Mouse (Mus musculus): ENCODE measurements around the gene Cd302. TPM values are rescaled to one million over a fixed set of nuclear protein-coding genes. Genes with fewer than 3 reads are reported as not detected.

Gene Cd302
- total and polyA plus RNA-seq, 2 experiments from 2014 or later, result 6.1 to 16.8 TPM

- DNase-seq (ENCODE audit: low spot score) (no peak), ATAC-seq (ENCODE audit: low FRiP score) (no peak)
- H3K27ac ChIP-seq (ENCODE audit: low read depth, low read length), result no peak overlapping the region
- H3K9me3 ChIP-seq (ENCODE audit: low read length), result no peaks in the 10 kb centered on the region
- H3K4me3 ChIP-seq (ENCODE audit: low read depth, low read length), result no peak overlapping the region
- no peaks in the 10 kb centered on the region for H3K36me3 ChIP-seq (ENCODE audit: insufficient read depth, low read length)
- no peak overlapping the region for H3K9ac ChIP-seq (replicated peaks; ENCODE audit: low read length, poor library complexity, severe bottlenecking)
- TF ChIP-seq CTCF (IDR thresholded peaks at IDR 0.05), result no peak
- H3K27me3 ChIP-seq (ENCODE audit: insufficient read depth, low read length), result no peaks in the 10 kb centered on the region
- H3K4me1 ChIP-seq (ENCODE audit: insufficient read depth, low read length), result no peaks in the 10 kb centered on the region
- H3K4me2 ChIP-seq (ENCODE audit: low read depth, low read length, poor library complexity, severe bottlenecking), result no peak overlapping the region
- WGBS, result 73% methylated on average over 1 of the region's 1 CpGs
Observed at GRCm38 (mm10) chr2:60267567-60267966, 16.7 kb downstream of the Cd302 start.

- H3K27ac ChIP-seq (ENCODE audit: low read depth, low read length), result no peak overlapping the region
- ATAC-seq (ENCODE audit: low FRiP score), result no peak
- DNase-seq (ENCODE audit: low spot score), result no peak
- no peak for TF ChIP-seq CTCF (IDR thresholded peaks at IDR 0.05)
- H3K9me3 ChIP-seq (ENCODE audit: low read length), result no peaks in the 10 kb centered on the region
- WGBS, result 87% methylated on average over 5 of the region's 5 CpGs
- H3K4me1 ChIP-seq (ENCODE audit: insufficient read depth, low read length), result no peaks in the 10 kb centered on the region
- no peaks in the 10 kb centered on the region for H3K36me3 ChIP-seq (ENCODE audit: insufficient read depth, low read length)
- H3K27me3 ChIP-seq (ENCODE audit: insufficient read depth, low read length), result no peaks in the 10 kb centered on the region
- H3K9ac ChIP-seq (replicated peaks; ENCODE audit: low read length, poor library complexity, severe bottlenecking), result no peak overlapping the region
- no peak overlapping the region for H3K4me2 ChIP-seq (ENCODE audit: low read depth, low read length, poor library complexity, severe bottlenecking)
- no peak overlapping the region for H3K4me3 ChIP-seq (ENCODE audit: low read depth, low read length)
Observed at GRCm38 (mm10) chr2:60260621-60261350, 23.5 kb downstream of the Cd302 start.

- TF ChIP-seq CTCF (IDR thresholded peaks at IDR 0.05), result no peak
- Histone ChIP-seq H3K4me3 (ENCODE audit: low read depth, low read length) (no peak overlapping the region), H3K4me1 (ENCODE audit: insufficient read depth, low read length) (no peaks in the 10 kb centered on the region), H3K27me3 (ENCODE audit: insufficient read depth, low read length) (no peaks in the 10 kb centered on the region), H3K9me3 (ENCODE audit: low read length) (no peaks in the 10 kb centered on the region), H3K4me2 (ENCODE audit: low read depth, low read length, poor library complexity, severe bottlenecking) (no peak overlapping the region), H3K9ac (replicated peaks; ENCODE audit: low read length, poor library complexity, severe bottlenecking) (no peak overlapping the region), H3K36me3 (ENCODE audit: insufficient read depth, low read length) (no peaks in the 10 kb centered on the region), H3K27ac (ENCODE audit: low read depth, low read length) (no peak overlapping the region)
- ATAC-seq (ENCODE audit: low FRiP score) (no peak), DNase-seq (ENCODE audit: low spot score) (no peak)
- 97% methylated on average over 5 of the region's 5 CpGs for whole genome bisulfite sequencing
Observed at GRCm38 (mm10) chr2:60259186-60259585, 25.1 kb downstream of the Cd302 start.

- H3K27ac ChIP-seq (ENCODE audit: low read depth, low read length), result no peak overlapping the region
- no peaks in the 10 kb centered on the region for H3K4me1 ChIP-seq (ENCODE audit: insufficient read depth, low read length)
- 92% methylated on average over 2 of the region's 2 CpGs for WGBS
- no peaks in the 10 kb centered on the region for H3K9me3 ChIP-seq (ENCODE audit: low read length)
- no peaks in the 10 kb centered on the region for H3K36me3 ChIP-seq (ENCODE audit: insufficient read depth, low read length)
- TF ChIP-seq CTCF (IDR thresholded peaks at IDR 0.05), result no peak
- DNase-seq (ENCODE audit: low spot score) (no peak), ATAC-seq (ENCODE audit: low FRiP score) (no peak)
- H3K27me3 ChIP-seq (ENCODE audit: insufficient read depth, low read length), result no peaks in the 10 kb centered on the region
- H3K4me3 ChIP-seq (ENCODE audit: low read depth, low read length), result no peak overlapping the region
- H3K4me2 ChIP-seq (ENCODE audit: low read depth, low read length, poor library complexity, severe bottlenecking), result no peak overlapping the region
- H3K9ac ChIP-seq (replicated peaks; ENCODE audit: low read length, poor library complexity, severe bottlenecking), result no peak overlapping the region
Observed at GRCm38 (mm10) chr2:60256751-60257150, 27.5 kb downstream of the Cd302 start.

- no peaks in the 10 kb centered on the region for H3K27me3 ChIP-seq (ENCODE audit: insufficient read depth, low read length)
- no peaks in the 10 kb centered on the region for H3K9me3 ChIP-seq (ENCODE audit: low read length)
- no peaks in the 10 kb centered on the region for H3K36me3 ChIP-seq (ENCODE audit: insufficient read depth, low read length)
- H3K9ac ChIP-seq (replicated peaks; ENCODE audit: low read length, poor library complexity, severe bottlenecking), result no peak overlapping the region
- DNase-seq (ENCODE audit: low spot score) (no peak), ATAC-seq (ENCODE audit: low FRiP score) (no peak)
- H3K4me1 ChIP-seq (ENCODE audit: insufficient read depth, low read length), result no peaks in the 10 kb centered on the region
- TF ChIP-seq CTCF (IDR thresholded peaks at IDR 0.05), result no peak
- no peak overlapping the region for H3K4me2 ChIP-seq (ENCODE audit: low read depth, low read length, poor library complexity, severe bottlenecking)
- no peak overlapping the region for H3K27ac ChIP-seq (ENCODE audit: low read depth, low read length)
- no peak overlapping the region for H3K4me3 ChIP-seq (ENCODE audit: low read depth, low read length)
Observed at GRCm38 (mm10) chr2:60253506-60253905, 30.8 kb downstream of the Cd302 start.

- Histone ChIP-seq H3K4me3 (ENCODE audit: low read depth, low read length) (no peak overlapping the region), H3K36me3 (ENCODE audit: insufficient read depth, low read length) (no peaks in the 10 kb centered on the region), H3K4me1 (ENCODE audit: insufficient read depth, low read length) (no peaks in the 10 kb centered on the region), H3K4me2 (ENCODE audit: low read depth, low read length, poor library complexity, severe bottlenecking) (no peak overlapping the region), H3K9me3 (ENCODE audit: low read length) (no peaks in the 10 kb centered on the region), H3K27me3 (ENCODE audit: insufficient read depth, low read length) (no peaks in the 10 kb centered on the region), H3K27ac (ENCODE audit: low read depth, low read length) (no peak overlapping the region), H3K9ac (replicated peaks; ENCODE audit: low read length, poor library complexity, severe bottlenecking) (no peak overlapping the region)
- TF ChIP-seq CTCF (IDR thresholded peaks at IDR 0.05), result no peak
- ATAC-seq (ENCODE audit: low FRiP score) (no peak), DNase-seq (ENCODE audit: low spot score) (no peak)
- 91% methylated on average over 4 of the region's 4 CpGs for WGBS
Observed at GRCm38 (mm10) chr2:60252782-60253181, 31.5 kb downstream of the Cd302 start.

Data from midbrain, postnatal 0 days (tissue).